Mouse (Mus musculus): ENCODE measurements at regions not wholly inside any gene's neighbourhood (a gene's known extent, or its start where the extent isn't known, plus 50 kb on each side); places are given as distances from the start of the nearest gene placed in this dataset.

GRCm38 (mm10) chr11:6739439-6739838 lies 81.1 kb downstream of the Ramp3 start:
- ChIA-PET CTCF (interaction anchor here in 1 of 4 experiments (0.6 kb wide), 1 partner anchor 404 kb away, joined by 3 read pairs; no protein-coding TSS in a partner anchor), POLR2A (interaction anchor here in 2 of 4 experiments (0.6 to 1.4 kb wide), 3 partner anchors 26 to 1256 kb away, joined by 3 to 4 read pairs (median 3); no protein-coding TSS in a partner anchor)

- ChIA-PET POLR2A (interaction anchor here in 1 of 4 experiments (0.6 to 1.4 kb wide), 2 partner anchors 37 to 319 kb away, joined by 3 read pairs; no protein-coding TSS in a partner anchor), CTCF (no interaction called here)
Observed at GRCm38 (mm10) chr11:6738581-6738980, 80.3 kb downstream of the Ramp3 start.

GRCm38 (mm10) chr11:6738163-6738562 lies 79.8 kb downstream of the Ramp3 start:
- POLR2A ChIA-PET, result interaction anchor here in 1 of 4 experiments (0.6 to 1.4 kb wide), 2 partner anchors 38 to 318 kb away, joined by 3 read pairs; no protein-coding TSS in a partner anchor
- CTCF ChIA-PET, result no interaction called here

GRCm38 (mm10) chr11:6734746-6735430 lies 76.6 kb downstream of the Ramp3 start:
- ChIA-PET CTCF (interaction anchor here in 1 of 4 experiments (0.6 kb wide), 1 partner anchor 100 kb away, joined by 3 read pairs; no protein-coding TSS in a partner anchor), POLR2A (no interaction called here)

DNA sequence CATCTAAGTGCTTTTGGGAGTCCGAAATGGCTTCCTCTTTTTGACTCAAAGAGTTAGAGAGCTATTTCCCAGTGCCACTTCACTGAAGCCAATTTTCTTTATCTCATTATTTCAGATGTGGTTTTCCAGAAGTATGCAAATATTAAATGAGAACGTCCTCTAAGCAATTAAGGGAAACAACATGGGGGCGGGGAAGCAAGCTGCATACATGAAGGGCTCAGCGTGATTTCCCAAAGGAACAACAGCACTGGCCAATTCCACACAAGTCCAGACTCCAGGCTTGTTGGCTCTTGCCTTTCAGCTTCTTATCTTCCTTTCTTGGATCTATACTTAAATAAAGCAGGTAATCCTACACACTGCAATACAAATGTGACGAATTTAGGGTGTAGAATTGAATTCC lies 73.2 kb downstream of the Ramp3 start:
- CTCF ChIA-PET, result interaction anchor here in 1 of 4 experiments (0.7 kb wide), 1 partner anchor 266 kb away, joined by 3 read pairs; no protein-coding TSS in a partner anchor
- POLR2A ChIA-PET, result interaction anchor here in 1 of 4 experiments (0.6 kb wide), 1 partner anchor 341 kb away, joined by 3 read pairs; no protein-coding TSS in a partner anchor

Measured in embryonic stem cell, embryonic (primary cell).